Mouse (Mus musculus) heart, adult 2 months (tissue): Measurements from ENCODE around the gene Sde2. TPM values are rescaled to one million over a fixed set of nuclear protein-coding genes. Genes with fewer than 3 reads are reported as not detected.
A peak's percentile ranks its signal among the peaks of the same experiment; 100 is the strongest.

Source experiments
- DNase-seq, 2 experiments: peaks; one replicate each; pipeline ENCODE4 v3.0.0; 2021
- H3K27ac ChIP-seq: fragments of 200-600 bp; 2 replicates; pipeline ENCODE4 v1.8.1; 2022
- H3K27me3 ChIP-seq: fragments of 200-500 bp; 2 replicates; pipeline ENCODE4 v1.6.1; 2012; ENCODE audit warnings: mild to moderate bottlenecking, low read length, inconsistent platforms, mixed read lengths; ENCODE audit not compliant: control insufficient read depth, insufficient read depth
- H3K36me3 ChIP-seq: fragments of 200-500 bp; 2 replicates; pipeline ENCODE4 v1.6.1; 2012; ENCODE audit warnings: low read length, inconsistent platforms; ENCODE audit not compliant: control insufficient read depth, insufficient read depth
- H3K4me1 ChIP-seq: fragments of 200-500 bp; 2 replicates; pipeline ENCODE4 v1.6.1; 2011; ENCODE audit warnings: low read length; ENCODE audit not compliant: control insufficient read depth, insufficient read depth
- H3K4me3 ChIP-seq: fragments of 200-600 bp; 2 replicates; pipeline ENCODE4 v1.8.1; 2022
- H3K79me2 ChIP-seq: fragments of 200-500 bp; replicated peaks from 2 replicates; pipeline ENCODE4 v1.6.1; 2012; ENCODE audit warnings: mild to moderate bottlenecking, inconsistent platforms, low read length, moderate library complexity, mixed read lengths; ENCODE audit not compliant: control insufficient read depth, insufficient read depth
- H3K9ac ChIP-seq: fragments of 200-500 bp; 2 replicates; pipeline ENCODE4 v1.6.1; 2012; ENCODE audit warnings: low read depth, mild to moderate bottlenecking, control low read depth, inconsistent platforms, low read length, mixed read lengths
- CTCF ChIP-seq: fragments of 200-600 bp; IDR thresholded peaks from 2 replicates; pipeline ENCODE4 v1.8.1; 2022; ENCODE audit warnings: antibody characterized with exemption, mild to moderate bottlenecking, moderate library complexity
- EP300 ChIP-seq: fragments of 200-500 bp; IDR thresholded peaks from 2 replicates; pipeline ENCODE4 v1.6.1; 2011; ENCODE audit warnings: low read depth, low read length, control low read depth; ENCODE audit not compliant: insufficient read depth
- POLR2A ChIP-seq: fragments of 200-500 bp; IDR thresholded peaks from 2 replicates; pipeline ENCODE4 v1.6.1; 2011; ENCODE audit warnings: mild to moderate bottlenecking, low read depth, low read length, control low read depth; ENCODE audit not compliant: insufficient read depth
- WGBS: fragments of 180-500 bp; shearing (Covaris S2); methylation state at CpG from one replicate; pipeline ENCODE4 v1.1.7; 2018; 5-methylcytosine and 5-hydroxymethylcytosine counted together
- intact Hi-C: fragments of 180-260 bp; cut with DNase I; formaldehyde crosslinking; loops from one replicate; pipeline ENCODE4 v1.15.1; 2025
- long read RNA-seq: library from polyadenylated mRNA; stranded (forward); transcript quantifications from one replicate; pipeline ENCODE4 v2.0.0, GENCODE M21; 2021
- polyA plus RNA-seq: library from polyadenylated mRNA; depleted of rRNA; stranded (reverse); fragments of >200 nt; gene quantifications from 2 replicates; pipeline ENCODE4 v1.2.3, GENCODE M21; 2012; rRNA removed
- total RNA-seq, 2 experiments: library from RNA; stranded (reverse); gene quantifications; 2 replicates each; pipeline ENCODE4 v1.2.3; 2021

Sde2 gene
- total RNA-seq (10 to 100 TPM; 11.7 to 12.1 TPM), polyA plus RNA-seq (5.0 and 9.8 TPM in 2 replicates)
- long read RNA-seq, transcript Sde2-201 (7 exons, 3,213 nt) = major isoform, 22 of 22 reads
- long read RNA-seq, partial matches to known transcripts = 0 of 22 reads
- long read RNA-seq, other reads (novel, unspliced or antisense) = 0 of 22 reads

DNA sequence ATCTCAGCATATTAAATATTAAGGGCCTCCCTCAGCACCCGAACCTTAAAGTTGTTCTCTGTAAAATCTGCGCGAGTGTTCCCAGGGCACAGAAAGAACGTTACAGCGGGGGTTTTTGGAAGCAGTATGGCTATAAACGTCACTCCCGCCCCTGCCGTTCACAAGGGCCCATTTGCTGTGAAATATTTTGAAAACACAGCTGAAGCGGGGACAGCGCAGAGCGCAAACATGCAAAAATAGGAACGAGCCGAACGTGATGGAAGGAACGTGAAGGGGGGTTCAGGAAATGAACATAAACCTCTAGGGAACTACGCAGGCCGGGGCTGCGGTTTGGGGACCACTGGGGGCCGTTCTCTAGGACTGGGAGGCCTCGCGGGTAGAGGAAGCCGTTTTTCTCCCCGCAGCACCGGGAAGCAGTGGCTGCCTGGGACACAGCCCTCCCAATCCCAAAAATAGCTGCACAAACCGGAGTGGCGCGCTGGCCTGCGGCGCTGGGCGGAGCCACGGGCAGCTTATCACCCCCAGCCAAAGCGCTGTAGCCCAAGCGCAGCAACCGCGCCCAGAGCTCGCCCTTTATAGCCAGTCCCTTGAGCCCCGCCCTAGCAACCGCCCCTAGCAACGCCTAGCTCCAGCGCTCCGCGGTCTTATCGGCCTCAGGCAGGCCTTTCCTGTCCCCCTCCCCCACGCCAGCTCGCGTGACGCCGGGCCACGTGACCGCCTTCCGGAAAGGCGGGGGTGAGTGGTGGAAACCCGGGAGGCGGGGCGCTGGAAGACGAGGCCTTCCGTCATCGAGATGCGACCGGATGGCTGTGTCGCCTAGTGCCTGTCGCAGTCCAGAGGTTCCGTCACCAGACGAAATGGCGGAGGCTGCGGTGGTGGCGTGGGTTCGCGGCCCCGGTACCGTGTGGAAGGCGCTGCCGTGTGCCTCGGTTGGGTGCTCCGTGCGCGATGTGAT is at the start of gene Sde2:
TSS of gene Sde2 (plus strand) at position 812 of the 955 bp plus-strand sequence.
- Histone ChIP-seq H3K4me1 (peaks cover 17% of the 10 kb centered on the region), H3K79me2 (peaks cover 2% of the 10 kb centered on the region; the same call in 1 of the 2 replicates), H3K36me3 (peaks cover 5% of the 10 kb centered on the region), H3K27me3 (no peaks in the 10 kb centered on the region), H3K9ac (peak within 1 kb of the TSS; percentile 91), H3K4me3 (peak within 1 kb of the TSS; percentile 85), H3K27ac (peak within 1 kb of the TSS; percentile 100)
- 1% methylated on average over 77 of the region's 77 CpGs for WGBS
- TF ChIP-seq CTCF (peak; percentile 5; the same call in 1 of the 2 replicates), POLR2A (peak; percentile 99), EP300 (peak; percentile 100)
- intact Hi-C loops = loop anchor here (1.0 to 5.0 kb wide), 3 partner anchors 37 to 123 kb away; partner anchors contain the start of genes Acbd3 and H3f3a
- peak; percentile 100 for DNase-seq

DNA sequence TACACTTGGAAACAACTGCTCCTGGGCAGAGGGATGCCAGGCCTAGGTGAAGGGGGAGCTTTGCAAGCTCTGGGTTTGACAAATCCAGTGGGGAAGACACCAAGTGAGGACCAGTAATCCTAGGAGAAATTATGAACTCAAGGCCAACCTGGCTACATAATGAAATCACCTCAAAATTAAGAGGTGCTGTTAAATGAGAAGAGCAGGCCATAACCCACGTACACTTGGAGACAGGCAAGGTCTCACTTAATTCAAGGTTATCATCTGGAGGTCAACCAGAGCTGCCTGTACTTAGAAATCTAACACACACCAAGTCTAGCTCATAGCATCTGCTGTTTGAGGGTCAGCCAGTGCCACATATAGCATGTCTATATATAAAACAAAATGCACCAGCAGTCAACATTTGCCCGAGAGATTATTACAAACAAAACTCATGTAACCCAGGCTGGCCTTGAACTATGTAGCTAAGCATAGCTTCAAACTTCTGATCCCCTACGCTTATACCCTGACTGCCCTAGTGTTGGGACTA is 49.4 kb upstream of the Sde2 start:
- H3K27me3 ChIP-seq = no peaks in the 10 kb centered on the region
- H3K9ac ChIP-seq = no peak overlapping the region
- no peak for DNase-seq
- intact Hi-C loops = no loop called here
- TF ChIP-seq EP300 = no peak
- TF ChIP-seq POLR2A = no peak; the same call in 1 of the 2 replicates
- no peak for TF ChIP-seq CTCF
- 60% methylated on average over 3 of the region's 3 CpGs for WGBS
- peaks cover 4% of the 10 kb centered on the region for H3K79me2 ChIP-seq
- H3K4me1 ChIP-seq = no peaks in the 10 kb centered on the region
- peaks cover 27% of the 10 kb centered on the region for H3K36me3 ChIP-seq
- H3K27ac ChIP-seq = no peak overlapping the region
- H3K4me3 ChIP-seq = no peak overlapping the region

- Histone ChIP-seq H3K27ac (no peak overlapping the region), H3K4me3 (no peak overlapping the region), H3K27me3 (no peaks in the 10 kb centered on the region), H3K36me3 (peaks cover 46% of the 10 kb centered on the region), H3K79me2 (peaks cover 9% of the 10 kb centered on the region), H3K9ac (no peak overlapping the region), H3K4me1 (peaks cover 6% of the 10 kb centered on the region)
- no peak for DNase-seq
- TF ChIP-seq EP300 (no peak), CTCF (no peak), POLR2A (no peak)
- intact Hi-C loops = no loop called here
- 83% methylated on average over 6 of the region's 6 CpGs for WGBS
Measured at GRCm38 (mm10) chr1:180803881-180804280, 47.0 kb upstream of the Sde2 start.

- 47% methylated on average over 5 of the region's 5 CpGs for WGBS
- peaks cover 60% of the 10 kb centered on the region for H3K36me3 ChIP-seq
- H3K9ac ChIP-seq = peak overlapping the region; percentile 8; the same call in 1 of the 2 replicates
- peaks cover 14% of the 10 kb centered on the region for H3K79me2 ChIP-seq
- H3K27ac ChIP-seq = no peak overlapping the region
- no peak overlapping the region for H3K4me3 ChIP-seq
- H3K4me1 ChIP-seq = peaks cover 10% of the 10 kb centered on the region
- DNase-seq = no peak
- TF ChIP-seq EP300 (0 out of 2 replicates have a peak, but pooled peaks have one; percentile 21), CTCF (no peak), POLR2A (0 out of 2 replicates have a peak, but pooled peaks have one; percentile 10)
- no peaks in the 10 kb centered on the region for H3K27me3 ChIP-seq
- intact Hi-C loops = no loop called here
Measured at GRCm38 (mm10) chr1:180808831-180809230, 42.1 kb upstream of the Sde2 start.

DNA sequence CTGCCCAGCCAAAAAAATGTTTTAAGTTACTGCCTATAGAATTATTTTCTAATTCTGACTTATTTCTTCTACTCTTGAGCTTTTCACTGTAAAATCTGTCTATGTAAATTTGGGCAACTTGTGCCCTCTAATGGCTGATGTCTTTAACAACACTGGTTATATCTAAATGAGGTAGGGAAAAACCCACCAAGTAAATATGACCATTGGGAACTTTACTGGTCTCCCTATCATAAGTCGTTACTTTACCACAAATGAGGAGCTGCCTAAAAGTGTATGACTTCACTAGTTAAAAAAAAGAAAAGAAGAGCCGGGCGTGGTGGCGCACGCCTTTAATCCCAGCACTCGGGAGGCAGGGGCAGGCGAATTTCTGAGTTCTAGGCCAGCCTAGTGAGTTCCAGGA is 40.0 kb upstream of the Sde2 start:
- H3K79me2 ChIP-seq = peaks cover 11% of the 10 kb centered on the region
- intact Hi-C loops = loop anchor here (1.0 kb wide), 1 partner anchor 43 kb away; no protein-coding TSS in a partner anchor
- H3K4me1 ChIP-seq = peaks cover 10% of the 10 kb centered on the region
- no peak for DNase-seq
- H3K36me3 ChIP-seq = peaks cover 50% of the 10 kb centered on the region
- H3K27me3 ChIP-seq = no peaks in the 10 kb centered on the region
- H3K27ac ChIP-seq = no peak overlapping the region
- TF ChIP-seq EP300 (no peak), POLR2A (no peak), CTCF (peak; percentile 64)
- 46% methylated on average over 7 of the region's 7 CpGs for WGBS
- H3K4me3 ChIP-seq = peak overlapping the region; percentile 99
- H3K9ac ChIP-seq = no peak overlapping the region
